In the genomic region with DNA sequence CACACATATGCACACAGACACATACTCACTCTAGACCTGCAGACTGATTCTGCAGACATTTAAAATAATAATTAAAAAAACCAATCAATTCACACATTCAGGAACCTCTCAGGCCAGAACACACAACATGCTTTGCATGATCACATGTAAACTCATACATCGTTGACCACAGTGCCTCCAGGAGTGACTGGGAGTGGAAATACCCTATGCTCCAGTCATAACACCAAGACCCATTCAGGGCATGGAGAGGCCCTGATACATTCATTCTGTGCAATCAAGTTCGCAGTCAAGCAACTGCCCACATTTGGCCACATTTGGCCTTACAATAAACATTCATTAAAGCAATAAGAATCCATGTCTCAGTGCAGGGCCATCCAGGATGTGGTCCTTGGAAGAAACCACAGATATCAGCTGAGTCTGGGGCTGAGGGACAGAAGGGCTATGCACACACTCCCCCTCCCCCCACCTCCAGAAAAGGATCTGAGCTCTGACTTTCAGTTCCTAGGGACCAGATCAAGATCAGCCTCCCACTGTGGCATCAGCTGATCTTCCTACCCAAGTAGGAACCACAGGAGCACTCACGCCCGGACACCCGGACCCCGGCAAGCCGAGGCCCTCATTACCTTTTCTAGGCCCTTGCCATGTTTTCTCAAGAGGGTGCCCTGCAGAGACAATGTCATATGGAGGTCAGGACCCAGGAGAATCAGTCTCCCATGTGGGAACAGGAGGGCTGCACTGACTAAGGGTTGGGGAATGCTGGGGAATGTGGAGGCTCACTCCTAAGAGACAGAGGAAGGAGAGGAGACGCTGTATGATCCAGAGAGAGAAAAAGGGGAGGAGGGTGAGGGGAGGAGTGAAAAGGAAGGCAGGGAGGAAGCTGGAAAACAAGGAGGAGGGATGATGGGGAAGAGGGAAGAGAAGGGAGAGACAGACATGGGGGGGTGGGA, we compare ENCODE assay signal across 11 mouse cellular contexts.
"Had no signal": no experiment of that assay in that cellular context is flagged by ENCODE, and none has a peak within 500 bp of the region (broad histone marks: within the 10 kb centered on the region; RNA-seq: fewer than 3 reads in every experiment).

No protein-coding gene starts in this region.

- H3K4me3 ChIP-seq: kidney, embryonic 15.5 days; limb, embryonic 13.5 days; midbrain, embryonic 10.5 days; midbrain, embryonic 15.5 days had no signal

- H3K36me3 ChIP-seq: kidney, embryonic 15.5 days; limb, embryonic 13.5 days; midbrain, embryonic 10.5 days had no signal

- H3K27ac ChIP-seq: kidney, embryonic 15.5 days; limb, embryonic 13.5 days; liver, embryonic 14.5 days; midbrain, embryonic 10.5 days; midbrain, embryonic 15.5 days had no signal

- DNase-seq: kidney, adult 2 months; kidney, postnatal 14 days; left cerebral cortex, postnatal 4 days; lung, adult 18-20 months; right cerebral cortex, postnatal 14 days; thymus, postnatal 4 days had no signal
